Mouse (Mus musculus): Measurements from ENCODE around the gene Gpr137.

The Gpr137 gene

DNA sequence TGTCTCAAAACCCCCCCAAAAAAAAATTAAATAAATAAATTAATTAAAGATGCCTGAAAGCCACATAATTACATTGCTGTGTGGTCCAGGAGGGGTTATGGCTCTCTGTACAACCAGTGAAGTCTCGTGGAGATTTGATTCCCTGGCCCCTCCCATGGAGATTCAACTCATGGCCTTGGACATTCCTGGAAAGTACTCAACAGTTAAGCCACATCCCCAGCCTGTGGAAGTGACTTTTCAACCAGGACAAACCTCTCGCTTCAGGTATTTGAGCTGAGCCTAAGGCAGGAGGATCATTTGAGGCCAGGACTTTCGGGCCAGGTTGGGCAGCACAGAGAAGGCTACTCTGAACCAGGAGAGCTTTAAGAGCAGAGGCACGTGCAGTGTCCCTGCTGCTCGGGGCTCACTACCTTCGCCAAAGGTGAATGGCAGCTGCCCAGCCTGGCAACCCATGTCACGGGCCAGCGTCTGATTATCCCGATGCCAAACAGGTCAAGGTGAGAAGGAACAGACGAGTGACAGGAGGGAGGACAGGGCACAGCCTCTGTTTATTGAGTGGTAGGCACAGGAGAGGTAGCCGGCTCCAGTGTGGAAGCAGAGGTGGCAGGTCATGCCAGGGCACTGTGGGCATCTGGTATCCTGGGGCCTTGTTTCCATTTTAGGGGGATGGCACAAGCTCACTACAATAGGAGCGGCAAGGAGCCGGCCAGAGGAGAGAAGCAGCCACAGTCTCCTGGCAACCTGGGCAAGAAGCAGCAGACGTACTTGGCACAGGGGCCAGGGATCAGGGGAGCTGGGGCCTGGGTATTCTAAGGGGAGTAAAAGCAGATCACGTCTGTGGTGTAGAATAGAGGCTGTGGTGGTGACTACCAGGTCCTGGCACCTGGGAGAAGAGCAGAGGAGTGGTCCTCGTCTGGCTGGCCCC is 4.5 kb downstream of the Gpr137 start:
- TF ChIP-seq GATA4 (IDR thresholded peaks at IDR 0.05; ENCODE audit: insufficient replicate concordance, low read length) = no peak

DNA sequence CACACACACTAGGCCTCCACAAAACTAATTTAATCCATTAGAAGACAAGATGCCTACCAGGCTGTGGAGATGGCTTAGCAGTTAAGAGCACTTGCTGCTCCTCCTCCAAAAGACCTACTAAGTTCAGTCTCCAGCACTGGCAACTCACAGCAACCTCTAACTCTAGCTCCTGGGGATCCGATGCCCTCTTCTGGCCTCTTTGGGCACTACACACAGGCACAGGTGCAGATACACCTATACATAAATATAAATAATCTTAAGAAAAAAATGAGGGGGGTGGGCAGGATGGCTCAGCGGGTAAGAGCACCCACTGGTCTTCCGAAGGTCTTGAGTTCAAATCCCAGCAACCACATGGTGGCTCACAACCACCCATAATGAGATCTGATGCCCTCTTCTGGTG is 6.0 kb downstream of the Gpr137 start:
- TF ChIP-seq GATA4 (IDR thresholded peaks at IDR 0.05; ENCODE audit: insufficient replicate concordance, low read length) = no peak

GRCm38 (mm10) chr19:6934195-6934977 is 7.9 kb downstream of the Gpr137 start, which contains the start of gene Kcnk4:
Gene Kcnk4, minus strand, starts transcription at chr19:6934515.
- TF ChIP-seq GATA4 (IDR thresholded peaks at IDR 0.05; ENCODE audit: insufficient replicate concordance, low read length) = no peak

DNA sequence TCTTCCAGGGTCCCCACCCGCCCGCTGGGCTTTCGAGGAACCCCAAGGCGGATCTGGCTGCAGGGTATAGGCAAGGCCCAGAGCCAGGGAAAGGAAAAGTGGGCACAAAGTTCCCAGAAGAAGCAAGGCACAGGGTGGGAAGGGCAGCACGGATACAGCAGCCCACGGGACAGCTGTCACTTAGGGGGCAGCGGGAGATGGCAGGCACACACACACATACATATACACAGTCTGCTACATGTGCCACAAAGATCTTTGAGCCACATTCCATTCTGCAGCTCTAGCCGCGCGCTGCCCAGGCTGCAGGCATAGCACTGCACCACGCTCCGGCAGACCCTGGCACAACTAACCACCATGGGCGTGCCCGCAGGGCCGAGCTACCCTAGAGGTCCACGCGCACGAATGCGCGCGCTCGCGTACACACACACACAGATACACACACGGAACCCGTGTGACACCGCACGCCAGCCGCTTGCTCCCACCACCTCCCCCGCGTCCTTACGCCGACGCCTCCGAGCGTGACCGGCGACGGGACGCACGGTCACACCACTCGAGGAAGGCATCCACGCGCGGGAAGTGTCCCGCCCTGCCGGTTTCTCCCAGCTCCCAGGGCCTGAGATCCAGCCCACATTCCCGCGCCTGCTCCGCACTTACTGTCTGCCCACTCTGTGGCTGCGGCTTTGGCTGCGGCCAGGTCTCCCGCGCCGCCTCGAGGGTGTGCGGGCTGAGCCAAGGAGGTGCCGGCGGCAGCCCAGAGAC is 8.7 kb downstream of the Gpr137 start:
- no peak for TF ChIP-seq GATA4 (IDR thresholded peaks at IDR 0.05; ENCODE audit: insufficient replicate concordance, low read length)

GRCm38 (mm10) chr19:6933102-6933435 is 9.2 kb downstream of the Gpr137 start:
- no peak for TF ChIP-seq GATA4 (IDR thresholded peaks at IDR 0.05; ENCODE audit: insufficient replicate concordance, low read length)

- no peak for TF ChIP-seq GATA4 (IDR thresholded peaks at IDR 0.05; ENCODE audit: insufficient replicate concordance, low read length)
Observed at GRCm38 (mm10) chr19:6932018-6932417, 10.3 kb downstream of the Gpr137 start.

DNA sequence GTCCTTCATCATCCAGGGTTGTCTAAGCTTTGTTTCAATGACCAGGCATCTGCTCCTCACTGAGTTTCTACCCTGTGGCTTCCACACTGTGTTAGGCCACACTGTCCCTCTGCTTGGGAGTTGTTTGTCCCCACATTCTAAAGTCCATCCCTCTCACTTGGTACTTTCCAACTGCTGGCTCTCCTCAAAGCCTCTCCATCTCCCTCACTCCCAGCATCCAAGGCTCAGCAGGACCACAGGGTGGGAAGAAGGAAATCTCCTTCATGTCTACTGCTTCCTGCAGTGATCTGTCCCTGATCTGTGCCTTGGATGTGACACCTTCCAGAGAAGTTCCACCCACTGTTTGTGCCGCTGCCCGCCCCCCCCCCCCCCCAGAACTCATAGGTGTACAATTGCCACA is 11.3 kb downstream of the Gpr137 start:
- no peak for TF ChIP-seq GATA4 (IDR thresholded peaks at IDR 0.05; ENCODE audit: insufficient replicate concordance, low read length)

GRCm38 (mm10) chr19:6928080-6928479 is 14.2 kb downstream of the Gpr137 start:
- no peak for TF ChIP-seq GATA4 (IDR thresholded peaks at IDR 0.05; ENCODE audit: insufficient replicate concordance, low read length)

- no peak for TF ChIP-seq GATA4 (IDR thresholded peaks at IDR 0.05; ENCODE audit: insufficient replicate concordance, low read length)
Observed at GRCm38 (mm10) chr19:6926559-6927255, 15.6 kb downstream of the Gpr137 start.

- no peak for TF ChIP-seq GATA4 (IDR thresholded peaks at IDR 0.05; ENCODE audit: insufficient replicate concordance, low read length)
Observed at GRCm38 (mm10) chr19:6925611-6926329, 16.5 kb downstream of the Gpr137 start.

DNA sequence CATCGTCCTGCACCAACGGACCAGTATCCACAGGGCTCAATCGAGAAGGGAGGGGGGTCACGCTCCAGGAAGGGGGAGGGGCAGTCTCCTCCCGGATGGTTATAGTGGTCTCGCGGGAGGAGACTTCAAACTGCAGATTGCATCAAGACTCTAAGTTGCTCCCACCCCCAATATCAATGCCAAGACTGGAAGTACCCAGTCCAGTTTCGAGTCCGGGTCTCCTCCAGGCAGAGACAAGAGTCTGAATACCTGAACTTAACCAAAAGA is 17.0 kb downstream of the Gpr137 start, which contains the start of gene Catsperz:
TSS of gene Catsperz (minus strand) at position 74 of the 267 bp plus-strand sequence.
- no peak for TF ChIP-seq GATA4 (IDR thresholded peaks at IDR 0.05; ENCODE audit: insufficient replicate concordance, low read length)

GRCm38 (mm10) chr19:6924461-6925306 is 17.6 kb downstream of the Gpr137 start:
- no peak for TF ChIP-seq GATA4 (IDR thresholded peaks at IDR 0.05; ENCODE audit: insufficient replicate concordance, low read length)

Data from liver, adult (tissue).